Mouse (Mus musculus): ENCODE measurements around the gene Tprgl.

GRCm38 (mm10) chr4:154209054-154209453, 48.6 kb upstream of the Tprgl start:
- TF ChIP-seq CTCF (conservative IDR thresholded peaks at IDR 0.05; ENCODE audit: insufficient read depth, insufficient read length, low read depth, low read length) (no peak), POLR2A (IDR thresholded peaks at IDR 0.05; ENCODE audit: low read depth, low read length) (no peak)
